Mouse (Mus musculus) CH12.LX (cell line): ENCODE measurements around the gene Gm1123. TPM values are rescaled to one million over a fixed set of nuclear protein-coding genes. Genes with fewer than 3 reads are reported as not detected.

Experiments used
- DNase-seq: peaks from one replicate; pipeline ENCODE4 v3.0.0-alpha.2; 2013; ENCODE audit errors: extremely low read depth
- H3K27ac ChIP-seq: 2 replicates; pipeline ENCODE4 v1.5.1; 2012; ENCODE audit warnings: low read depth, mild to moderate bottlenecking, control low read depth, moderate library complexity; ENCODE audit not compliant: insufficient read depth
- H3K27me3 ChIP-seq: replicated peaks from 2 replicates; pipeline ENCODE3; 2012; ENCODE audit warnings: inconsistent platforms
- H3K36me3 ChIP-seq, 2 experiments: replicated peaks in 1 of 2; 2 replicates each; pipeline versions ENCODE3 to v1.6.1; 2012; ENCODE audit warnings: inconsistent platforms in 1 of 2, low read length in 1 of 2, mild to moderate bottlenecking in 1 of 2, mixed read lengths in 1 of 2, moderate library complexity in 1 of 2; ENCODE audit not compliant: control insufficient read depth in 1 of 2, insufficient read depth in 1 of 2
- H3K4me1 ChIP-seq, 2 experiments: 2 replicates each; pipeline ENCODE4 v1.6.1; 2012; ENCODE audit warnings: inconsistent platforms in 1 of 2, moderate library complexity in 1 of 2; ENCODE audit not compliant: insufficient read depth in 2 of 2, control insufficient read depth in 1 of 2
- H3K4me2 ChIP-seq: 2 replicates; pipeline ENCODE4 v1.6.1; 2012; ENCODE audit warnings: low read depth, mild to moderate bottlenecking, control low read depth; ENCODE audit not compliant: poor library complexity, insufficient read depth, severe bottlenecking
- H3K4me3 ChIP-seq, 3 experiments: fragments of 150-350 bp in 1 of 3; sonication (generic) in 1 of 3; replicated peaks in 1 of 3; 2 replicates each; pipeline versions ENCODE3 to v1.5.1; 2011 to 2012; ENCODE audit warnings: low read depth in 2 of 3, low read length in 2 of 3, mild to moderate bottlenecking in 2 of 3, moderate library complexity in 2 of 3, control low read depth in 1 of 3, improper control_type of control experiment in 1 of 3, inconsistent platforms in 1 of 3, mixed read lengths in 1 of 3; ENCODE audit not compliant: poor library complexity in 1 of 3
- H3K79me2 ChIP-seq: replicated peaks from 2 replicates; pipeline ENCODE4 v1.6.1; 2012; ENCODE audit warnings: mild to moderate bottlenecking, moderate library complexity; ENCODE audit not compliant: control insufficient read depth, poor library complexity, insufficient read depth, severe bottlenecking; ENCODE audit errors: extremely low read depth
- H3K9ac ChIP-seq: 2 replicates; pipeline ENCODE4 v1.6.1; 2012; ENCODE audit warnings: low read depth, mild to moderate bottlenecking, control low read depth, moderate library complexity; ENCODE audit not compliant: insufficient read depth
- H3K9me3 ChIP-seq: replicated peaks from 2 replicates; pipeline ENCODE3; 2012; ENCODE audit warnings: low read length, inconsistent platforms, mixed read lengths
- CHD2 ChIP-seq: IDR thresholded peaks from 2 replicates; pipeline ENCODE4 v1.6.1; 2011; ENCODE audit warnings: low read length, improper control_type of control experiment
- CTCF ChIP-seq, 2 experiments: IDR thresholded peaks in 1 of 2; conservative IDR thresholded peaks in 1 of 2; 2 replicates each; pipeline ENCODE4 v1.5.1; 2011 to 2012; ENCODE audit warnings: low read depth in 2 of 2, low read length in 2 of 2, improper control_type of control experiment in 1 of 2, inconsistent platforms in 1 of 2, mild to moderate bottlenecking in 1 of 2, moderate library complexity in 1 of 2
- ELF1 ChIP-seq: IDR thresholded peaks from 2 replicates; pipeline ENCODE4 v1.6.1; 2014; ENCODE audit warnings: low read depth, mild to moderate bottlenecking, inconsistent platforms, low read length, improper control_type of control experiment
- EP300 ChIP-seq: IDR thresholded peaks from 2 replicates; pipeline ENCODE4 v1.6.1; 2011; ENCODE audit warnings: low read length, improper control_type of control experiment
- ETS1 ChIP-seq: conservative IDR thresholded peaks from 2 replicates; pipeline ENCODE4 v1.6.1; 2012; ENCODE audit warnings: low read depth, mild to moderate bottlenecking, inconsistent platforms, low read length, improper control_type of control experiment, moderate library complexity
- GABPA ChIP-seq: IDR thresholded peaks from 2 replicates; pipeline ENCODE4 v1.6.1; 2012; ENCODE audit warnings: low read depth, low read length, improper control_type of control experiment, inconsistent platforms; ENCODE audit not compliant: insufficient replicate concordance
- HCFC1 ChIP-seq: IDR thresholded peaks from 2 replicates; pipeline ENCODE4 v1.6.1; 2012; ENCODE audit warnings: low read depth, mild to moderate bottlenecking, inconsistent platforms, low read length, improper control_type of control experiment
- IRF4 ChIP-seq: IDR thresholded peaks from 2 replicates; pipeline ENCODE4 v1.6.1; 2014; ENCODE audit warnings: low read depth, mild to moderate bottlenecking, inconsistent platforms, low read length, improper control_type of control experiment
- JUN ChIP-seq: IDR thresholded peaks from 2 replicates; pipeline ENCODE4 v1.6.1; 2011; ENCODE audit warnings: low read depth, mild to moderate bottlenecking, low read length, improper control_type of control experiment, moderate library complexity; ENCODE audit not compliant: insufficient read depth
- JUND ChIP-seq: conservative IDR thresholded peaks from 2 replicates; pipeline ENCODE4 v1.6.1; 2011; ENCODE audit warnings: low read depth, low read length, improper control_type of control experiment
- MAFK ChIP-seq: IDR thresholded peaks from 2 replicates; pipeline ENCODE4 v1.6.1; 2011; ENCODE audit warnings: low read length, improper control_type of control experiment; ENCODE audit not compliant: insufficient replicate concordance
- MAX ChIP-seq: IDR thresholded peaks from 2 replicates; pipeline ENCODE4 v1.6.1; 2011; ENCODE audit warnings: low read length, improper control_type of control experiment
- MEF2A ChIP-seq: IDR thresholded peaks from 2 replicates; pipeline ENCODE4 v1.6.1; 2014; ENCODE audit warnings: low read depth, mild to moderate bottlenecking, inconsistent platforms, low read length, improper control_type of control experiment, borderline replicate concordance
- MYC ChIP-seq: IDR thresholded peaks from 2 replicates; pipeline ENCODE4 v1.6.1; 2011; ENCODE audit warnings: low read depth, mild to moderate bottlenecking, improper control_type of control experiment, low read length
- NELFE ChIP-seq: IDR thresholded peaks from 2 replicates; pipeline ENCODE4 v1.6.1; 2011; ENCODE audit warnings: low read depth, low read length, improper control_type of control experiment
- NRF1 ChIP-seq: IDR thresholded peaks from 2 replicates; pipeline ENCODE4 v1.6.1; 2014; ENCODE audit warnings: low read depth, mild to moderate bottlenecking, inconsistent platforms, low read length, improper control_type of control experiment, moderate library complexity
- PAX5 ChIP-seq: IDR thresholded peaks from 2 replicates; pipeline ENCODE4 v1.6.1; 2012; ENCODE audit warnings: low read length, inconsistent platforms, mixed read lengths
- POLR2A ChIP-seq: IDR thresholded peaks from 2 replicates; pipeline ENCODE4 v1.6.1; 2011; ENCODE audit warnings: low read depth, mild to moderate bottlenecking, improper control_type of control experiment, low read length
- POLR2AphosphoS2 ChIP-seq: IDR thresholded peaks from 2 replicates; pipeline ENCODE4 v1.6.1; 2011; ENCODE audit warnings: low read depth, low read length, improper control_type of control experiment
- RCOR1 ChIP-seq: conservative IDR thresholded peaks from 2 replicates; pipeline ENCODE4 v1.6.1; 2012; ENCODE audit warnings: low read depth, mild to moderate bottlenecking, inconsistent platforms, low read length, improper control_type of control experiment
- SIN3A ChIP-seq: IDR thresholded peaks from 2 replicates; pipeline ENCODE4 v1.6.1; 2012; ENCODE audit warnings: low read length, improper control_type of control experiment, inconsistent platforms
- TBP ChIP-seq: conservative IDR thresholded peaks from 2 replicates; pipeline ENCODE4 v1.6.1; 2011; ENCODE audit warnings: low read depth, low read length, improper control_type of control experiment
- UBTF ChIP-seq: IDR thresholded peaks from 2 replicates; pipeline ENCODE4 v1.6.1; 2012; ENCODE audit warnings: low read depth, mild to moderate bottlenecking, inconsistent platforms, low read length, improper control_type of control experiment, moderate library complexity
- USF1 ChIP-seq: IDR thresholded peaks from 2 replicates; pipeline ENCODE4 v1.6.1; 2014; ENCODE audit warnings: low read depth, mild to moderate bottlenecking, inconsistent platforms, low read length, improper control_type of control experiment
- USF2 ChIP-seq: conservative IDR thresholded peaks from 2 replicates; pipeline ENCODE4 v1.6.1; 2011; ENCODE audit warnings: low read depth, low read length, improper control_type of control experiment
- ZKSCAN1 ChIP-seq: IDR thresholded peaks from 2 replicates; pipeline ENCODE4 v1.6.1; 2012; ENCODE audit warnings: low read depth, inconsistent platforms, low read length, improper control_type of control experiment, borderline replicate concordance
- ZNF384 ChIP-seq: IDR thresholded peaks from 2 replicates; pipeline ENCODE4 v1.6.1; 2012; ENCODE audit warnings: low read depth, low read length, improper control_type of control experiment, inconsistent platforms
- dilution Hi-C: fragments of 300-500 bp; cut with MboI; formaldehyde crosslinking; loops from 2 replicates; pipeline ENCODE4 v1.14.3; 2020; ENCODE audit warnings: low sequenced_read_pairs; ENCODE audit not compliant: extremely low pct_unique_long_range_greater_than_20kb, extremely low pct_ligation_motif_present
- in situ Hi-C: fragments of 300-500 bp; cut with MboI; formaldehyde crosslinking; loops from 3 replicates; pipeline ENCODE4 v1.14.3; 2019; ENCODE audit warnings: low sequenced_read_pairs, low pct_ligation_motif_present, low pct_unique_long_range_greater_than_20kb, mixed read lengths
- polyA plus RNA-seq: library from polyadenylated mRNA; unstranded; fragments of >175 nt; gene quantifications from 2 replicates; pipeline ENCODE4 v1.2.1, GENCODE M21; 2012; ENCODE audit warnings: low read depth; ENCODE audit not compliant: insufficient read length
- total RNA-seq, 2 experiments: library from RNA; depleted of rRNA; stranded (reverse); fragments of 300-350 nt in 1 of 2; fragments of >200 nt in 1 of 2; gene quantifications; 2 replicates each; pipeline ENCODE4 v1.2.3; 2012 to 2014

Gene Gm1123
- total and polyA plus RNA-seq, 3 experiments, result not detected

GRCm38 (mm10) chr9:98958628-98959027 is 76.9 kb downstream of the Gm1123 start:
- H3K9me3 ChIP-seq, result peaks cover 26% of the 10 kb centered on the region
- H3K27ac ChIP-seq, result no peak overlapping the region
- TF ChIP-seq NELFE (no peak), ZNF384 (no peak), UBTF (no peak), HCFC1 (no peak), ETS1 (no peak), MAX (no peak), CHD2 (no peak), MEF2A (no peak), PAX5 (no peak), JUND (no peak), RCOR1 (no peak), TBP (no peak), JUN (no peak), CTCF (conservative IDR thresholded peaks at IDR 0.05 in 1 of 2, IDR thresholded peaks at IDR 0.05 in 1 of 2; ENCODE audit: low read depth in 2 of 2, low read length in 2 of 2) (no peak), NRF1 (no peak), USF2 (no peak), ELF1 (no peak), SIN3A (no peak), GABPA (no peak), MAFK (no peak)
- H3K4me1 ChIP-seq, result no peaks in the 10 kb centered on the region
- in situ Hi-C loops (loop anchor here (25.0 kb wide), 1 partner anchor 321 kb away; no protein-coding TSS in a partner anchor), dilution Hi-C loops (no loop called here)
- H3K79me2 ChIP-seq, result no peaks in the 10 kb centered on the region
- H3K36me3 ChIP-seq, result no peaks in the 10 kb centered on the region
- H3K9ac ChIP-seq, result no peak overlapping the region
- H3K4me2 ChIP-seq, result no peak overlapping the region
- peaks cover 3% of the 10 kb centered on the region for H3K27me3 ChIP-seq
- no peak overlapping the region for H3K4me3 ChIP-seq
- DNase-seq, result no peak

- peaks cover 26% of the 10 kb centered on the region for H3K9me3 ChIP-seq
- no peak overlapping the region for H3K4me2 ChIP-seq
- in situ Hi-C loops, result loop anchor here (25.0 kb wide), 1 partner anchor 321 kb away; no protein-coding TSS in a partner anchor
- no peak for DNase-seq
- dilution Hi-C loops, result no loop called here
- H3K9ac ChIP-seq, result no peak overlapping the region
- H3K4me3 ChIP-seq, result no peak overlapping the region
- no peak overlapping the region for H3K27ac ChIP-seq
- peaks cover 2% of the 10 kb centered on the region for H3K27me3 ChIP-seq
- no peaks in the 10 kb centered on the region for H3K36me3 ChIP-seq
- TF ChIP-seq JUND, result no peak
- TF ChIP-seq CTCF (conservative IDR thresholded peaks at IDR 0.05 in 1 of 2, IDR thresholded peaks at IDR 0.05 in 1 of 2; ENCODE audit: low read depth in 2 of 2, low read length in 2 of 2), result no peak
- no peak for TF ChIP-seq ZKSCAN1
- TF ChIP-seq USF1, result no peak
- no peak for TF ChIP-seq ELF1
- TF ChIP-seq PAX5, result no peak
- TF ChIP-seq GABPA, result no peak
- no peak for TF ChIP-seq RCOR1
- no peak for TF ChIP-seq SIN3A
- no peak for TF ChIP-seq MEF2A
- no peak for TF ChIP-seq USF2
- TF ChIP-seq EP300, result no peak
- TF ChIP-seq POLR2AphosphoS2, result no peak
- no peak for TF ChIP-seq IRF4
- no peak for TF ChIP-seq ZNF384
- TF ChIP-seq MYC, result no peak
- no peak for TF ChIP-seq POLR2A
- TF ChIP-seq, all 38 proteins: peak for 0
- Histone ChIP-seq H3K79me2 (no peaks in the 10 kb centered on the region), H3K4me1 (no peaks in the 10 kb centered on the region)
These were observed 77.7 kb downstream of the Gm1123 start for GRCm38 (mm10) chr9:98957751-98958351.
